ENCODE assay signal across 24 mouse cellular contexts in genomic region chr7:104686201-104686600, GRCm38 (mm10). TPM values are rescaled to one million over a fixed set of nuclear protein-coding genes. Genes with fewer than 3 reads are reported as not detected.
"Had no signal": no experiment of that assay in that cellular context is flagged by ENCODE, and none has a peak within 500 bp of the region (broad histone marks: within the 10 kb centered on the region; RNA-seq: fewer than 3 reads in every experiment).

Olfr661 (plus strand) TSS chr7:104686501.

- H3K9me3 ChIP-seq: neural tube, embryonic 13.5 days; neural tube, embryonic 15.5 days; stomach, embryonic 15.5 days had no signal

- H3K27ac ChIP-seq: neural tube, embryonic 13.5 days; neural tube, embryonic 15.5 days; stomach, embryonic 15.5 days; stomach, postnatal 0 days had no signal

- H3K27me3 ChIP-seq: neural tube, embryonic 13.5 days; neural tube, embryonic 15.5 days; stomach, embryonic 15.5 days had no signal

- H3K4me3 ChIP-seq: neural tube, embryonic 13.5 days; neural tube, embryonic 15.5 days; stomach, embryonic 15.5 days had no signal

- DNase-seq: retina, postnatal 1 day; right cerebral cortex, adult 18-20 months; right cerebral cortex, postnatal 14 days; right cerebral cortex, postnatal 25 days; right cerebral cortex, postnatal 4 days; spleen, adult 18-20 months; thymus, adult 18-20 months; thymus, adult 2 months; thymus, postnatal 14 days; thymus, postnatal 25 days; thymus, postnatal 36 days; thymus, postnatal 4 days had no signal

- H3K36me3 ChIP-seq: neural tube, embryonic 13.5 days; neural tube, embryonic 15.5 days; stomach, embryonic 15.5 days had no signal

- H3K4me2 ChIP-seq: neural tube, embryonic 13.5 days; neural tube, embryonic 15.5 days; stomach, embryonic 15.5 days had no signal

- H3K4me1 ChIP-seq: neural tube, embryonic 13.5 days; neural tube, embryonic 15.5 days; stomach, embryonic 15.5 days had no signal

- H3K9ac ChIP-seq: neural tube, embryonic 13.5 days; neural tube, embryonic 15.5 days; stomach, embryonic 15.5 days had no signal

RNA-seq across cellular contexts. Expression of gene Olfr661, which starts in this region (rescaled TPM):
- polyA plus RNA-seq: neural tube, embryonic 13.5 days; neural tube, embryonic 14.5 days; neural tube, embryonic 15.5 days; small intestine, adult 2 months; spleen, adult 2 months; stomach, embryonic 14.5 days; stomach, embryonic 15.5 days; stomach, embryonic 16.5 days; stomach, postnatal 0 days; testis, adult 2 months; thymus, adult 2 months; thymus, postnatal 0 days; urinary bladder, adult 2 months had no signal
